Mouse (Mus musculus): Measurements from ENCODE around the gene Ank2.

DNA sequence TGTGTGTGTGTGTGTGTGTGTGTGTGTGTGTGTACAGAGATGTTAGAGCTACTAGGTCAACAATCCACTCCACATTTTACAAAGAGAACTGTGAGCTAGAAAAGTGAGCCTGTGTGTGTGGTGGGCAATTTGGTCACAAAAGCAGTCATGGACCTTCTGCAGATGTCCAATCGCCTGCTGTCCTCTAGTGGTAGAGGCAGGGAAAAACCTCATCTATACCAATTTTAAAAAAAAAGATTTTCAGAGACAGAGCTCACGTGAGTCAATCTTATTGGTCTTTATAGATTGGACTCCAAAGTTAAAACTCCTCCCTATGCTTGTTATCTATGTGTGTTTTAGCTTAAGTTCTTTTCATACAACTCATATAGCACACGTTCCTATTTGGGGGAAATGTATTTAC lies 595.6 kb downstream of the Ank2 start:
- TF ChIP-seq CTCF (IDR thresholded peaks at IDR 0.05; ENCODE audit: insufficient read depth, low read depth, low read length) (no peak), POLR2A (IDR thresholded peaks at IDR 0.05; ENCODE audit: insufficient read depth, low read depth, low read length) (no peak)
